Mouse (Mus musculus) fibroblast of lung, adult 2 months (primary cell): ENCODE measurements around the gene Mob2.

Source experiments
- DNase-seq: peaks from one replicate; pipeline ENCODE4 v3.0.0-alpha.2; 2011; ENCODE audit warnings: low read depth

Gene Mob2

DNA sequence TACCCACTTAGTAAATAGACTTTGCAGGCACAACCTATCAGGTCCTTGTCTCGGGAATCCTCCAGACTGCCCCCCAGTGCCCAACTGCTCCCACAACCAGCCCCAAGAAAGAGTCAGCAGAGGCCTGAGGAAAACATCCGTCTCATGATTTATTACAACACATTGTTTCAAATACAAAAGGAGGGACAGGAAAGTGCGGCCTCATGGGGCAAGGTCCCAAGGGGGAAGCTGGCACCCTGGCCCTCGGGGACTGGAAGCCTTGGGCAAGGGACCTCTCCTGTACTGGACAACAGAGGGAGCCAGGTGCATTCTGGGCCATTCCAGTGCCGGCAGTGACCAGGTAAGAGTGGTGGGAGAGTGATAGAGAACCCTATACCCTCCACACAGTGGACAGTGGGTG is 18.5 kb upstream of the Mob2 start:
- no peak for DNase-seq

DNA sequence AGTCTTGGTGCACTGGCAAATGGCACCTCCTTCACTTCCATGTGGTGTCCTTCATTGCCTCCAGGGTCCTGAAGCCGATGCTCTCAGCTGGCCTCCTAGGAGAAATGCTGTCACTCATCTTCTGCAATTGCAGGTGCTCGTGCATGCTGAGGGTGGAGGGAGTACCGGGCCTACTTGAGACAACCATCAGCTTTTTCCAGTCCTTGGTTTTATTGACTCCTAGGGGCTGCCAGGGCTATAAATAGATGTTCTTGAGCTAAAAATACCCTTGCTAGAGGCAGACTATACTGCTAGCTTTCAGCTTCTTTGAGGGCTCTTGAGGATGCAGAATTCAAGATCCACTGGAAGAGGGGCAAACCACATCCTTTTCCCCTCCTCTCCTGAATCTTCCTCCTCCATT is 16.3 kb upstream of the Mob2 start:
- DNase-seq, result no peak

DNA sequence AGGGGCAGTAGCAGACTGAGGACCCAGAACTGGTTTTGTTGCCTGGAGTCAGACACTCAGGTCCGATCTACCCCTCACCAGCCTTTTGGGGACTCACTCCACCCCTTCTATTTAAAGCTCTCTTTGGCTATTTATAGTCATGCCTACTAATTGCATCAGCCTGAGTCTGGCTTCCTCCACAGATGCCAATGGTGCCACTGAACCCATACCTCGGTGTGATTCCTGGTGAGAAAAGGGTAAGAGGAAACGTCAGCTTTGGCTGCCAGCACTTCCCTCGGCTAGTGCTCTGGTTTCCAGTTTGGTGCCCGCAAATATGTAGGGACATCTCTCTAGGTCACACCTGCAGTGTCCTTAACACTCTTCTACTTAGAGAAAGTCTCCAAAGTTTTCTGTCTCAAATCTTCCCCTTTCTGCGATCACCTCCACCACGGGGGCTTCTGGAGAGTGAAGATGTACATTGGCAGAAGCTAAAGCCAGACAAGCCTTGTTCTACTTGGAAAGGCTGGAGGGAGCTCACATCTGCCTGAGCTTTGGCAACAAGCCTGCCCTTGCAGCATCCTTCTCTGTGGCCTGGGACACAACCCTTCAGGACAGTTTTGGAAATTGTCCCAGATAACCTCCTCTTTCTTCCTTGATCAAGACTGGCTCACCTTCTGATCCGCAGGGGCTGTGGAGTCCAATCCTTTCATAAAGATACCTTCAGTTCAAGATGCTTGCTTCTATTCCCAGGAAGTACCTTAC is 13.5 kb upstream of the Mob2 start:
- no peak for DNase-seq

DNA sequence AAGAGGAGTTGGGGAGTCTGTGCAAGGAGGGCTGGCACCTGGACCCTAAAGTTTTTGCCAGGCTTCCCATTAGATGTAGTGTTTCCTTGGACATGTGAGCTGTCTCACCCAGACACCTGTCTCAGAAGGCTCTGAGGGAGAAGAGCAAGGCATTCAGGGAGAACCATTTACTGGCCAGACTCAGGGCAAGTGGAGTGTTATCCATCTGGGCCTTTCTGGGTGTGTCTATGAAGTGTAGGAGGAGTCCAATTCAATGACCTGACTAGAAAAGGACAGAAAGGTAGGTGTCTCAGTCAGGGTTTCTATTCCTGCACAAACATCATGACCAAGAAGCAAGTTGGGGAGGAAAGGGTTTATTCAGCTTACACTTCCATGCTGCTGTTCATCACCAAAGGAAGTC is 10.9 kb upstream of the Mob2 start:
- DNase-seq, result no peak

DNA sequence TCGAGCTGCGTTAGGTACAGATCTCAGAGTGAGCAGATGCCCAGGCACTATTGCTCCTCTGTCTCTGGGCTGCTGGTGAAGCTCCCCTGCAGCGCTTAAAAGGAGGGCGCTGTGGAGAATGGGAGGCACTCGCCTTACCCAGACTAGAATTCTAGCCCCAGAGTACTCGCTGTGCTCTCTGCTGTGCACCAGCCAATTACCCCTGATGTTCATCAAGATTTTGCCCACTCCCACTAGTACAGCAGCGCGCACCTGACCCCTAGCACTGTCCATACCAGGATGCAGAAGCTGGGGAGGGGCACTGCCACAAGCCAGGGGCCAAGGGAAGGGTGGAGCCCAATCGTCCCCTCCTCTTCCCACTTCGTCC is 10.3 kb upstream of the Mob2 start:
- DNase-seq, result no peak

DNA sequence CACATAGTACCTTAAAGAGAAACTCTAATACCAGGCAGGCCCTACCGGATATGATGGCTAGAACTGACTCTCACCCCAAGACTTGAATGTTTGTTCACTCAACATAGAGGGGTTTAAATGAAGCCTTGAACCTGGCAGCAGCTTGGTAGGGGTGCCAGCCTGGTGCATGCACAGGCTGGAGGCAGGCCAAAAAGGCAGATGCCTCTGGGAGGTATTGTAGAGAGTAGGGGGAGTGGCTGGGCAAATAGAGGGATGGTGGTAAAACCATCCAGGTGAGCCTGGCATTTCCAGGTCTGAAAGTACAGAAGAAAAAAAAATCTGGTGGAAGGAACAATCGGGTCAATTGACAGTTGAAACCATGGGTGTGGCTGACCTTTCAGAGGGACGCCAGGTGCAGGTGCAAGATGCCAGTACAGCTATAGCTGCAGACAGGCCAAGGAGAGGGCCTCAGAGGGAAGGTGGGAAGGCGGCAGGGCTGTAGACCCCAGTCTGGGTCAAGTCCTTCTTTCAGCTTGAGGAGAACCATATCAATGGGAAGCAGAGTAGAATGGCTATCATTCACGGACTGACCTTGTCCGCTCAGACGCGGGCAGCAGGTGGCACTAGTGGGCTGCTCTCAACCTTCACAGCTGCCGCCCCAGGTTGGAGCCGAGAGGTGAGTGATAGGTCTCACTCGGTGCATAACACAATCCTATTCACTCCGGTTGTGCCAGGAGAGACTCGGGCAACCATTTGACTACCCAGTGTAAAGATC is 9.8 kb upstream of the Mob2 start:
- DNase-seq, result no peak

DNA sequence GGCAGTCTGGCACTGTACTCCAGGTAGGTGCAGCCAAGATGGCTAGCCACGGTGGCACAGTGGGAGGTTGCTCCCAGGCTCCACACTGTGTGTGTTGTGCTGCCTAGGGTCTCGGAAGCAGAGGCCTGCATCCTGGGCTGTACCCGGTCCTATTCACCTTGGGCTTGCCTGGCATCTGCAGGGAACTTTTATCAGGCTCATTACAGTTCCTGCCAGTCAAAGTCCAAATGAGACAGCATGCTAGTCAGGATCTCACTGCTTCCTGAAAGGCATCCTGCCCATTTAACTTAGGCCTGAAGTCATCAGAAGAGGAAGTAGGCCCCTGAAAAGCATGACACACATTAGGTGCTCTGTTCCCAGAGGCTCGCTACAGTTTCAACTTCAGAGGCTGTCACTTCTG is 7.6 kb upstream of the Mob2 start:
- no peak for DNase-seq

DNA sequence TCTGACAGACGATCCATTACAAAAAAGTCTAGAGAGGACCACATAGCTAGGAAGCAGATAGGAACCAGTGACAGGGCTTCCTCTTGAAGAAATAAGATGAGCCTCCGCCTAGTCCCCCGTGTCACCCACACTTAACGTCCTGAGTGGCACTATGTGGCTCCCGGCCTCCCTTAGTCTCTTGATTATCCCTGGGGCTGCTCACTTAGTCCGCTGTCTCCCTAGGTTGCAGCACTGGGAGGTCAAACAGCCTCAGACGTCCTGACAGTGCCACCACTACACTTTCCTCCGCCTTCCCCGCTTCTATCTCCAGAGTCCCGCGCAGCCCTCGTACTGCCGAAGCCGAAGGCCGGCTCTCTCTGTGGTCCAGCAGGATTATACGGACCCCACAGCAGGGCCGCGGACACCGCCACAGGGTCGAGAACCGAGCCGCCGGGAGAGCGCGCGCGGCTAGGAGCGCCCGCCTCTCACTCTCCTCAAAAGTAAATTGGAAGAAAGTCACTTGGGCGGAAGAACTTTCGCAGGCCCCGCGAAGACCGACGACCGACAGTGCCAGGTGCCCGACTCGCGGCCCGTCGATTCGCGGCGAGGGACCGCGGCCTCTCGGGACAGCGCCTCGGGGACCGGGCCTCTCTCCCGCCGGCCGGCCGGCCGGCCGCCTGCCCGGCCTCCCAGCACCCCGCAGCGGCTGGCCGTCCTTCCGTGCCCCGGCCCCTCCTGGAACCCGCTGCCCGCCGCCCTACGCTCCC is 507 bp downstream of the Mob2 start:
- no peak for DNase-seq

DNA sequence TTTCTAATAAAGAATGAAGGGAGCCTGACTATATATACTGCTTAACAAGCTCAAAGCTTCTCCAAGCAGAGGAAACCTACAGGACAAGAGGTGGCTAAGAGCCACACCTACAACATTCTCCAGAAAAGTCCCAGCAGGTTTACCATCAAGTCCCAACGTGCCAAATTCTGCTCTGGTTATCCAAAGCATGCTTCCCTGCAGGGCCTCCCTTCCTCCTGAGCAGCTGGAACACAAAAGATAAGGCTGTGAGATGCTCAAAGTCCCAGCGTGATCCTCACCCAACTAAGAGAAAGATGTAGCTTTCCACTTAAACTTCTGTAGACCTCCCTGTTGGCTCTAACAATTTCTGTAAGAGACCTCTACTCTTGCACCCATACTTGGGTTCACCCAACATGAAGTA is 1.8 kb downstream of the Mob2 start:
- no peak for DNase-seq

DNA sequence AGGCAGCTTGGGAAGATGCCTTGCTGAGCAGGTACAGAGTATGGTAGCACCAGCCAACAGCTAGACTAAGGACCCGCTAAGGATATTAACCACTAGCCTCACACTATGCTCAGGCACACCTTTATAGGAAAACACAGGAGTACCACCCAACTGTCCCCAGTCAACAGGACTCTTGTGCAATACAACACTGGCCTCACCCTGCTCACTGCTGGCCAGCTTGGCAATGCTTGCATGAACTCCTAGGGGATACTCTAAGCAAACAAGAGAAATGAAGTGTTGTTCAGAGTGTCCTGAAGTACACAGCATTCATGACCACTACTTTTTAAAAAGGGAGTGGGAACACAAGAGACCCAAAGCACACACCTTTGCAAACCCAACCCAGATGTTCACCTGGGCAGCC is 3.7 kb downstream of the Mob2 start:
- no peak for DNase-seq

DNA sequence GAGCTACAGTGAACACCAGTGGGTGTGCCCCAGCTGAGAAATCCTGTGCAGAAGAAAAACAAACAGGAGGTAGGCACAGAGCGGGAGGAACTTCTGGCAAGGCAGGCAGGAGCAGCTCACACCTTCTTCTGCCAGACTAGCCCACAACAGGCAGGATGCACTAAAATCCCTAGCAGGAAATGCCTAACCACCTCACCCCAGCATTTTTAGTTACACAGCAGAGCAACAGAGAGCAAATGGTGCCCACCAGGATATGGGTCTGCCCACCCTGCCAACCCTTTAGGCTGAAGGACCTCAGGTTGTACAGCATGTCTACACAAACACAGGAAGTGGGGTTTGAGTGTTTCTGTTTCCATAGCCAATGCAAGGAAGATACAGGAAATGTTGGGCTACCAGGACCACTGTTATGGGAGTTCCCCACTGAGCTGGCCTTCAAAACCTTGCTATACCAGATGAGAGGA is 4.2 kb downstream of the Mob2 start:
- no peak for DNase-seq

DNA sequence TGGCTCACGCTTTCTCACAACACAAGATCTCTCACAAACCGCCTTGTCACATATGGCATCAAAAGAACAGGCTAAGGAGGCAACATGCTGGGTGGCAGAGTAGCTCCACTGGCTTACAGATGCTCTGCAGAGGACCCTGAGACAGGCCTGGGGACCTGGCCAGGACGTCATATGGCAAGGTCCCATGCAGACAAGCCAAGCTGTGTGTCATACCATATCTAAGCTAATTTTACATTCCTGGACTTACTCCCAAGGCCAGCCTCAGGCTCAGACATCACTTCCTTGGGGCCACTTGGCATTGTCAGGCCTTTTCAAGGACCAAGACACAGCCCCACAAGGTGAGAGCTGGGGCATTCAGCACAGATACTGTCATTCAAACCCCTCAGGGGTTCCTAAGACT is 5.4 kb downstream of the Mob2 start:
- DNase-seq, result no peak

DNA sequence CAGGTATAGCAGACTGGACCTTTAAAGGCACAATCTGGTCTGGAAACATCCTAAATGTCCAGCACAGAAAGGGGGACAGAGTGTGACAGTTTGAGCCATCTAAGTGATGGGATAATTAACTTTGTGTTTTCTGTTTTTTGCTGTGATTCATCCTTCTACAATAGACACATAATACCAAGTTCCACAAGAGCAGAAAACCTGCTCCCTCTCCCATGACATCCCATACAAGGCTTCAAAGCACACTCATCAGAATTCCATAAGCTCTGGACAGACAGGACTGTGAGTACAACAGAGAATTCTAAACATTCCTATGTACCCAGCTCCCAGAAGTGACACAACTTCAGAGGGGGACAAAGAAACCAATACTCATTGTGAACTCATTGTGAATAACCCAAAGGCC is 10.3 kb downstream of the Mob2 start:
- no peak for DNase-seq

DNA sequence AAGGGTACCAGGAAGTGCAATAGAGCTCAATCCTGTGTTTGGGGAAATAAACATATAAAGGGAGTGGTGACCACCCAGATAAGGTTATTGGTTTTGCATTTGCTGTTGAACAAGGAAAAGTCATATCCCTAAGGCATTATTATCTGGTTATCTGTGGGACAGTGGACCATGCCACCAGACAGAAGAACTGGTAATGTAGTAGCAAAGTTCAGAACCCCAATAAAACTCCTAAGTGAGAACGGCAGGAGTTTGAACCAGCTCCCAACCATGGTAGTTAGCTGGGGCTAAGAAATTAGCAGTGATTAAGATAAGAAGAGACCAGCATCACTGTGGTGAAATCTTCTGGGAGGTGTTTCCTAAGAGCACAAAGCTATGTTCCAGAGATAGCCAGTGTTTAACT is 14.9 kb downstream of the Mob2 start:
- DNase-seq, result no peak

DNA sequence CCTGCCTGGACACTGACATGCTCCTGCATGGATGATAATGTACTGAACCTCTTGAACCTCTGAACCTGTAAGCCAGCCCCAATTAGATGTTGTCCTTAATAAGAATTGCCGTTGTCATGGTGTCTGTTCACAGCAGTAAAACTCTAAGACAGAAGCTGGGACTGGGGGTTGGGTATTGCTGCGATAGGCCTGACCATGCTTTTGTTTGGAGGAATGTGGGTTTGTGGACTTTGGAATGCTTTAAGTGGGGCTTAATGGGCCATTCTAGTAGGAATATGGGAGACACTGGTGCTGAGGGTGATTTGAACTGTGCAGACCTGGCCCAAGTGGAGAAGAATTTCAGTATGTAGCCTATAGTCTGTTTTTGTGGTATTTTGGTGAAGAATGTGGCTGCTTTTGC is 15.5 kb downstream of the Mob2 start:
- no peak for DNase-seq

DNA sequence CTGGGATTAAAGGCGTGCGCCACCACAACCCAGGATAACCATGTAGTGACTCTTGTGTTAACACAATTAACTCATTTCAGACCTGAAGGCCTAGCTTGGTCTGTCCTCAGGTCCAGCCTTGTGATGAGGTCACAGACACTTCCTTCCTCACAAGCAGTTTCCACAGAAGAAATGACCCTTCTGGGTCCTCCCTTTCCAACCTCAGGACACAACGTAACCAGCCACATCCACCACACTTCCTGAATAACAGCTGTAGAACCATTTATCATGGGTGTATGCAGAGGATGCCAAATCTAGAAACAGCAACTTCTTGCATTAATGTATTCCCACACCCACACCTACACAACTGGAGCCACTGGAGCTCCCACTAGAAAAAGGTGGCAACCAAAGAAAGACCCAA is 20.1 kb downstream of the Mob2 start:
- no peak for DNase-seq

DNA sequence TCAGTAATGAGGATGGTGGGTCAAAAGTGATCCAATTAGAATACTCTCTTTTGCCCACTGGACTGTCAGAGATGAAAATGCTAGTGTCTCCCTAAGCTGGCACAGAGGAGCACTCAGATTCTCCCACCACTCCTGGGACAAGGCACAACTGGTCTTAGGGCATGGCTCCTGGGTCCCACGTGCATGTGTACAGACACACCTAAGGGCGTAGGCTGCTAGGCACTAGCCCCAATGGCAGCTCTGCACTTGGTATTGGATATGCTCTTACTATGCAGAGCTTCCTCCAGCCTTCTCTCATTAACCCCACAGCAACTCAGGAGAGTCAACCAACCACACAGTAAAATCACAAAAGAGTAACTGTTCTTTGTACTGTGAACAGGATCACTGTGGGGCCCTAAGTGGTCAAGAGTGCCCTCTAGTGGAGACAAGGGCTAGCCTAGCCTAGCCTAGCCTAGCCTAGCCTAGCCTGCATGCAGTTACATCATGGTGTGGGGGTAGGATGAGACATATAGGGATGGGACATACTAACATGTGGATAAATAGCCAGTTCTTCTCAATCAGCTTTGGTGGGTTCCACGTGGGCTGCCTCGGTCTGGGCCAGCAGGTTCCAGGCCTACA is 23.2 kb downstream of the Mob2 start:
- no peak for DNase-seq

DNA sequence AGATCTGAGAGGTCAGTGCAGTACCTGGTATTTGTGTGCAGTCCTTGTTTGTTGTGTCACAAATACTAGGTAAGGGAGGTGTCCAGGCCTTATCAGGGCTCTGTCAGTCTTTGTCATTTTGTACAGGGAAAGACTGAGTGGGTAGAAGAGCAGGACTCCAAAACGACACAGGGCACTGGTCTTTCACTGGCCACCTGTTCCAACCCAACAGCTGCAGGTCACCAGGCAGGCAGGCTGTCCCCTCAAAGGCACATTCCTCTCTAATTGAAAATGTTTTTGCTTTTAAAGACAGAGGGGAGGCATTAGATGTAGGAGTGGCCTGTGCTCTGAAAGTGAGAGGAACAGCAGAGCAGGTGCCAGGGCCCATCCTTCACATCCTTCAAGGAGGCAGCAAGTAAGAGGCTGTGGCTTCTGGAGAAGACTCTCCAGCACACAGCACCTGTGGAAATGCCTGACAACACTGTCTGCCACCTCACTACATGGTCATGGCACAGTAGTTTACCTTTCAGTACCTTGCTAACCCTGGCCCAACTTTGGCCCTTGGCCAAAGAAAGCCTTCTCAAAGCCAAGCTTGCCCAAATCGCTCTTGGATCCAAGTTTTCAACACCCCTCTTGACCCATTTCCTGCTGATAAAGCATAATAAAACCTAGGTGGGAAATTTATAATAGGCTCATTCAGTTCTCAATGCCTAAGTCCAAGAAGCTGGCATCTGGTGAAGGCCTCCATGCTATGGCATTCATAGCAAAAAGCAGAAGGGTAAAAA is 25.6 kb downstream of the Mob2 start:
- no peak for DNase-seq

DNA sequence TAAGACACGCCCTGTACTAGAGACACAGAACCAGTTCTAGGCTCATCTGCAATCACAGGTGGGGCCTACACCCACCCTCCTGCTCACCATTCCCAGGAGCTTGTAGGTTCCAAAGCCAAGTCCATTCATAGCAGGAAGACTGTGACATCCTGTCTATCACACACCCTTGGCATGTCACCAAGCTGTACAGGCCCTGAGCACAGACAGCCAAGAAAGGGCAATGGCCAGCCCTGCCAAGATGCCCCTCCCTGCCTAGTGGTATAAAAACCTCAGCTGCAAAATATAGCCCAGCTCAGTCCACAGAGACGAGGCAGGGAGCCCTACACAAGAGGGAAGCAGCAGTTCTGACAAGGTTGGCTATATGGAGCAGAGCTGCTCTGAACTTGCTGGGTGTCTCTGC is 26.7 kb downstream of the Mob2 start:
- DNase-seq, result no peak

DNA sequence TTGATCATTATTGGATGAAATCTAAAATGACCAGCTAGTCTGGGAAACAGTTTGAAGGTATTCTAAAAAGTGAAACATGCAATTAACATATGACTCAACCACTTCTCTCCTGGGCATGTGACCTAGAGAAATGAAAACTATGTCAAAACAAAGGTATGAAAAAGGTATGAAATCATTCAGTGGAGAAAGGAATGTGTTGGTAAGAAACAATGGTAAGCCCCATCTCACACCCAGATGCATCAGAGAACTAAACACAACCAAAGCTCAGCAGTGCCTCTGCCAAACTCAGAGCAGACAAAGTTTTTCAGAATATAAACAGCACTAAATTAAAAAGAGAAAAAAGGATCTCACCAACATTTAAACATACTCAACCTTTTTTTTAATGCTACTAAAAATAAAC is 30.8 kb downstream of the Mob2 start:
- no peak for DNase-seq

DNA sequence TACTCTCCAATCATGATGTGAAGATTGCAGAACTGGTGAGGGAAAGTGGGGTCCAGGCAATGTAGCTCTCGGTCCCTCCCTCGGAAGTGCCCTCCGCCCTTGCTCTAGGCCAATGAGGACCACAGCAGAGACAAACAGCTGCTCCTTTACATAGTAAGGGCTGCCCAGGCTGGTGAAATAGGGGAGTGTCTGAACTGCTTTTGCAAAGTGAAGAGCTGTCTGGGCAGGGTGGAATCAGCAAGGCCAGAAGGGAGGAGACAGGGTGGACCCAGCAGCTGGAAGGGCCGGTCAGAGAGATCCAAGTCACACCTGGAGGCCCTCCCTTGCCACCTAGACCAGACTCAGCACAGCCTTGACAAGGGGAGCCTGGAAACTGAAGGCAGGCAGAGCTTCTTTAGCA is 34.9 kb downstream of the Mob2 start:
- DNase-seq, result no peak

DNA sequence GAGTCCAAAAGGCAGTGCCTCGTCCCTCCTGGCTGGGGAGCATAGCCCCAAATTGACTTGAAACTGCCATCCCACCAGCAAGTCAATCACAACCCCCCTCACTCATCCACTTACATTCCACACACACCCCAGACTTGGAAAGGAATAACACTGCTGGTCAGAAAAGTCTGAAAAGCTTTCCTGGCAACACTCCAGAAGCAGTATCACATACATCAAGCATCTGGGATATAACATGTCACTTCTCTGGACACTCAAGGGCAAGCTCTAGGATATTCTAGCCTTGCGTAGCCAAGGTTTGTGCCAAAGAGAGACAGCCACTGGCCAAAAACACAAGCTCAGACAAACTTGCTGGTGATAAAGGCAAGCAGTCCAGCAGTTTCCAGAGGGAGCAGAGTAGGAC is 35.7 kb downstream of the Mob2 start:
- DNase-seq, result no peak
